Mouse (Mus musculus) testis, adult 2 months (tissue): ENCODE measurements around the gene Slc24a3.

Source experiments
- CTCF ChIP-seq: fragments of 200-500 bp; IDR thresholded peaks from 2 replicates; pipeline ENCODE4 v1.5.1; 2012; ENCODE audit warnings: low read depth, mild to moderate bottlenecking, inconsistent platforms, low read length, moderate library complexity; ENCODE audit not compliant: control insufficient read depth, insufficient read depth, insufficient replicate concordance
- POLR2A ChIP-seq: fragments of 200-500 bp; IDR thresholded peaks from 2 replicates; pipeline ENCODE4 v1.6.1; 2012; ENCODE audit warnings: low read depth, mild to moderate bottlenecking, inconsistent platforms, low read length, moderate library complexity; ENCODE audit not compliant: control insufficient read depth

GRCm38 (mm10) chr2:145344521-145344920 lies 177.0 kb downstream of the Slc24a3 start:
- TF ChIP-seq POLR2A (no peak), CTCF (no peak)
